Mouse (Mus musculus) cerebral cortex, adult 2 months (tissue): ENCODE measurements around the gene 4930449I24Rik.

ENCODE experiments used
- WGBS: fragments of 180-500 bp; shearing (Covaris S2); methylation state at CpG from one replicate; pipeline ENCODE4 v1.1.7; 2018; 5-methylcytosine and 5-hydroxymethylcytosine counted together

Gene 4930449I24Rik

GRCm38 (mm10) chr5:146502099-146502498 lies at the start of gene 4930449I24Rik:
4930449I24Rik (plus strand) TSS chr5:146502399.
- WGBS, result no CpG with 5 or more reads among the region's 5 CpGs

GRCm38 (mm10) chr5:146453556-146453955 lies 48.6 kb upstream of the 4930449I24Rik start:
- 58% methylated on average over 6 of the region's 6 CpGs for WGBS

DNA sequence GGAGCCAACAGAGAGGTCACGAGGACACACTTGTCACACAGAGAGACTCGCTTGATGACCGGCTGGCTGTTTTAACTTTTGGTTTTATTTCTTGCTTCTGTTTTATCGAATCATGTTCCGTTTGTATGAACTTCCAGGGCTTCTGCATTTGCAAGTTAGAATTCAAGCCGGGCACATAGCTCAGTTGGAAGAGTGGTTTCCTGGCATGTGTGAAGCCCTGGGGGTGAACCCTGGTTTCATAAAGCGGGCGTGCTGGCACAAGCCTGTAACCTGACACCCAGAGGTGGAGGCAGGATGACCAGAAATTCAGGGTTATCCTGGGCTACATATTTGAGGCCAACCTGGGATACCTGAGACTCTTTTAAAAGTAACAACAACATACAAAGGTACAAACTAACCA lies 40.6 kb upstream of the 4930449I24Rik start:
- 77% methylated on average over 8 of the region's 8 CpGs for WGBS

- WGBS, result 83% methylated on average over 19 of the region's 19 CpGs
Observed at GRCm38 (mm10) chr5:146466663-146467062, 35.5 kb upstream of the 4930449I24Rik start.

GRCm38 (mm10) chr5:146468311-146468710 lies 33.9 kb upstream of the 4930449I24Rik start:
- 71% methylated on average over 9 of the region's 9 CpGs for WGBS

DNA sequence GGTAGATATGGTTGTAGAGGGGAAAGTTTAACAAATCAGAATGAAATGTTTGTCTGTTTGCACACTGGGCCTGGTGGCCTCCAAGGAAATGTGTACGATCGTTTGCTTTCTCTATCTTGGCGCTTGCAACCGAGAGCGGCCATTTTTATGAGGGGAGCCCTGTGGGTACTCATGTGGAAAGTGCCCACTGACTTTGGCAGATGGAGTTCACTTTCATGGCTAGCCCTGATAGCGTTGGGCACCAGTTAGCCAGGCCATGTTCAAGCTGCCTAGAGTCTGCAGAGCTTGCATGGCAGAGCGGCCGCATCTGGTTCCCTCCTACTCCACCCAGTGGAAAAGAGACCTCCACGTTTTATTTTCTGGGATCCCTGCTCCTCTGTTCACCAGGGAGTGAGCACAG lies 31.4 kb upstream of the 4930449I24Rik start:
- 84% methylated on average over 9 of the region's 9 CpGs for WGBS

- WGBS, result 78% methylated on average over 5 of the region's 5 CpGs
Observed at GRCm38 (mm10) chr5:146471311-146471710, 30.9 kb upstream of the 4930449I24Rik start.

- WGBS, result 61% methylated on average over 12 of the region's 12 CpGs
Observed at GRCm38 (mm10) chr5:146471821-146472220, 30.4 kb upstream of the 4930449I24Rik start.

- 10% methylated on average over 4 of the region's 4 CpGs for WGBS
Observed at GRCm38 (mm10) chr5:146479564-146479963, 22.6 kb upstream of the 4930449I24Rik start.

- WGBS, result 89% methylated on average over 3 of the region's 3 CpGs
Observed at GRCm38 (mm10) chr5:146481665-146482064, 20.5 kb upstream of the 4930449I24Rik start, which contains the start of gene Gm6408. Gm6408 (plus strand) TSS chr5:146481965.

DNA sequence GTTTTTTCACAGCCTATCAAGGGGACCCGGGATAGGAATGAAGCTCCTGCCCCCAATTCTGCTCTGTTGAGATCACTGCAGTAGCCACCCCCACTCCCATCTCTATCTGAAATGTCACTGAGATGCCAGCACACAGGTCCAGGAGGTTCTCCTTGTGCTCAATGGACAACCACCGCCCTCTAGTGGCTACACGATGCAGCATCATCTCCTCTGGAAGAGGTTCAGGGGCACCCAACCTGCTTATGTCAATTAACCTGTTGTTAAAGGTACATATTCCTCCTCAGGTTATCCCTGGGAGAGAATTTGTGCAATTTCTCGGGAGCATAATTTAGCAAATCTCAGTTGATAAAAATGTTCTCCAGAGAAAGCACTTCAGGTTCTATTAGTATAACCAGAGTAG lies 13.2 kb upstream of the 4930449I24Rik start:
- 8% methylated on average over 3 of the region's 4 CpGs for WGBS

GRCm38 (mm10) chr5:146491063-146491462 lies 11.1 kb upstream of the 4930449I24Rik start, which contains the start of gene Gm6370:
Gm6370 (plus strand) TSS chr5:146491363.
- WGBS, result no CpG with 5 or more reads among the region's 5 CpGs

GRCm38 (mm10) chr5:146513823-146514222 lies 11.6 kb downstream of the 4930449I24Rik start, which contains the start of gene Gm3402:
Gm3402 (plus strand) TSS chr5:146514123.
- 100% methylated on average over 2 of the region's 5 CpGs for WGBS

DNA sequence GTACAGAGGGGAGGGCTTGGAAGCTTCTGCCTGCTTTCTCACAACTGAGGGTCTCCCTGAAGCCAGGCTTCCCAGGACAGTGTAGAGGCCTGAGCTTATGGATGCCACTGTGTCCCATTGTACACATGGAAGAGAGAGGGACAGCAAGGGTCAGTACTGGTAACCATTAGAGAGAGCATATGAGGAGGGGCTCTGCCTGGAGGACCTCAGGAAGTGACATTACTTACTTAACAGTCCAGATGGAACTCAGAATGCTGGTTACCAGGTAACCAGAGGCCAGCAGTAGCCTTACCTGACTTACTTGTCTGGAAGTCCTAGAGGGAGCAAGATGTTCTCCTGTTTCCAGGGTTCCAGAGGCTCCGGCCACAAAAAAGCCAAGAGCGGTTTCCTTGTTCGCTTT lies 23.3 kb downstream of the 4930449I24Rik start, which contains the start of gene Gm3404:
TSS of gene Gm3404 (plus strand) at position 301 of the 400 bp plus-strand sequence.
- WGBS, result 98% methylated on average over 3 of the region's 3 CpGs

- WGBS, result 93% methylated on average over 3 of the region's 3 CpGs
Observed at GRCm38 (mm10) chr5:146537347-146537746, 35.1 kb downstream of the 4930449I24Rik start, which contains the start of gene Gm3409. Gm3409 (plus strand) TSS chr5:146537647.
